Mouse (Mus musculus) granulocyte monocyte progenitor cell, adult 5-6 weeks (primary cell): Measurements from ENCODE around the gene Snx10. TPM values are rescaled to one million over a fixed set of nuclear protein-coding genes. Genes with fewer than 3 reads are reported as not detected.

Source experiments
- ATAC-seq: replicated peaks from 2 replicates; pipeline ENCODE4 v1.8.0; 2016; ENCODE audit warnings: mild to moderate bottlenecking, moderate TSS enrichment, inconsistent platforms; ENCODE audit not compliant: poor library complexity, severe bottlenecking
- total RNA-seq, 2 experiments: library from RNA; stranded (forward) in 1 of 2; stranded (reverse) in 1 of 2; fragments of 200-712, 200-1000 nt in 1 of 2; fragments of >200 nt in 1 of 2; fragmentation: Nextera tagmentation in 1 of 2; gene quantifications; 2 replicates each; pipeline ENCODE4 v1.2.3; 2014 to 2017

Gene Snx10
- total RNA-seq, 2 experiments from 2014 or later: 57.2 to 58.4 TPM

- ATAC-seq: no peak
Measured at GRCm38 (mm10) chr6:51581418-51581817, 57.7 kb downstream of the Snx10 start.

GRCm38 (mm10) chr6:51582051-51582450 lies 58.4 kb downstream of the Snx10 start:
- ATAC-seq: no peak

- ATAC-seq: peak; percentile 59
Measured at GRCm38 (mm10) chr6:51585980-51586379, 62.3 kb downstream of the Snx10 start.

- no peak for ATAC-seq
Measured at GRCm38 (mm10) chr6:51587266-51587665, 63.6 kb downstream of the Snx10 start.

GRCm38 (mm10) chr6:51591264-51591663 lies 67.6 kb downstream of the Snx10 start:
- ATAC-seq: no peak

- ATAC-seq: no peak
Measured at GRCm38 (mm10) chr6:51591844-51592243, 68.1 kb downstream of the Snx10 start.

- peak; percentile 93 for ATAC-seq
Measured at GRCm38 (mm10) chr6:51592356-51593115, 68.8 kb downstream of the Snx10 start.

- no peak for ATAC-seq
Measured at GRCm38 (mm10) chr6:51593446-51594035, 69.8 kb downstream of the Snx10 start.

- ATAC-seq: no peak
Measured at GRCm38 (mm10) chr6:51594516-51594915, 70.8 kb downstream of the Snx10 start.

GRCm38 (mm10) chr6:51598058-51598457 lies 74.4 kb downstream of the Snx10 start:
- no peak for ATAC-seq

GRCm38 (mm10) chr6:51600412-51600811 lies 76.7 kb downstream of the Snx10 start:
- ATAC-seq: no peak

- ATAC-seq: no peak
Measured at GRCm38 (mm10) chr6:51602341-51602740, 78.6 kb downstream of the Snx10 start.

- peak; percentile 80 for ATAC-seq
Measured at GRCm38 (mm10) chr6:51603691-51604090, 80.0 kb downstream of the Snx10 start.

GRCm38 (mm10) chr6:51606245-51606644 lies 82.5 kb downstream of the Snx10 start:
- peak; percentile 78 for ATAC-seq

- no peak for ATAC-seq
Measured at GRCm38 (mm10) chr6:51606803-51607202, 83.1 kb downstream of the Snx10 start.

- ATAC-seq: peak; percentile 71
Measured at GRCm38 (mm10) chr6:51611621-51612020, 87.9 kb downstream of the Snx10 start.

GRCm38 (mm10) chr6:51612371-51613051 lies 88.8 kb downstream of the Snx10 start:
- ATAC-seq: peak; percentile 82

GRCm38 (mm10) chr6:51613661-51614060 lies 90.0 kb downstream of the Snx10 start:
- ATAC-seq: no peak

GRCm38 (mm10) chr6:51626843-51627242 lies 103.1 kb downstream of the Snx10 start:
- no peak for ATAC-seq

GRCm38 (mm10) chr6:51629671-51630070 lies 106.0 kb downstream of the Snx10 start:
- ATAC-seq: peak; percentile 73

- ATAC-seq: no peak
Measured at GRCm38 (mm10) chr6:51630184-51630583, 106.5 kb downstream of the Snx10 start.
